Mouse (Mus musculus): Measurements from ENCODE around the gene Ece1. TPM values are rescaled to one million over a fixed set of nuclear protein-coding genes. Genes with fewer than 3 reads are reported as not detected.
A peak's percentile ranks its signal among the peaks of the same experiment; 100 is the strongest.

Ece1 gene
- polyA plus RNA-seq, 1 experiment from 2014 or later = 23.9 TPM

DNA sequence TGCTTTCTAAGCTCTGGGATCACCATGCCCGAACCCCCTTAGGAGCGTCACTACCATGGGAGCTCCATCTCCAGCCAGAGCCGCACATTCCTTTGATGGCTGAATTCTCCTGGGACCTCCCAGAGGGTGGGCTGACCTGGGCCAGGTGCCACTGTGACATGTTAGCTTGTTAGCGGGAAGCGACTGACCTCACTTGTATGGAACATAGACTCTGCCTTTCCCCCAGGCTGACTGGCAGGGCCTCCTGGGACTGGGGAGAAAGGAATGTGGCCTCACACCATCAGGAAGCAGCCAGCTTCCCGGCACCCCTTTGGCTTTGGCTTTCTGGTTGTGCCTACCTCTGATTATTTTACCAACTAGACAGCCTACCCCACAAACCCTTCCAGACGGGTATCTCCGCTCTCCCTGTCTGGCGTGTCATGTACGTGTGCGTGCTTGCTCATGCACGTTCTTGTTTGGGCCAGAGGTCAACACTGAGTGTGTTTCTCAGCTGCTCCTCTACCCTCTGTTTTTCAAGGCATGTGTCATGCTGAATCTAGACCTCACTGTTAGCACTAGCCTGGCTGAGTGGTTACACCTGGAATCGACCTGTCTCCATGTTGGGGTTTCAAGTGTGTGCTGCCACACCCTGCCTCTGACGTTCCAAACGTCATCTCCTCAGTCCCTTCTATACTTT, 67.4 kb downstream of the Ece1 start:
- Histone ChIP-seq H3K27me3 (no peaks in the 10 kb centered on the region), H3K9ac (replicated peaks) (no peak overlapping the region), H3K4me3 (replicated peaks) (no peak overlapping the region), H3K27ac (peak overlapping the region; percentile 94), H3K4me2 (no peak overlapping the region), H3K4me1 (replicated peaks) (peaks cover 61% of the 10 kb centered on the region), H3K9me3 (peaks cover 3% of the 10 kb centered on the region; the same call in 1 of the 2 replicates), H3K36me3 (peaks cover 48% of the 10 kb centered on the region)
- WGBS = 67% methylated on average over 15 of the region's 15 CpGs
- ATAC-seq (ENCODE audit: insufficient number of reproducible peaks, insufficient read depth, low FRiP score, low TSS enrichment, low read depth) = no peak

DNA sequence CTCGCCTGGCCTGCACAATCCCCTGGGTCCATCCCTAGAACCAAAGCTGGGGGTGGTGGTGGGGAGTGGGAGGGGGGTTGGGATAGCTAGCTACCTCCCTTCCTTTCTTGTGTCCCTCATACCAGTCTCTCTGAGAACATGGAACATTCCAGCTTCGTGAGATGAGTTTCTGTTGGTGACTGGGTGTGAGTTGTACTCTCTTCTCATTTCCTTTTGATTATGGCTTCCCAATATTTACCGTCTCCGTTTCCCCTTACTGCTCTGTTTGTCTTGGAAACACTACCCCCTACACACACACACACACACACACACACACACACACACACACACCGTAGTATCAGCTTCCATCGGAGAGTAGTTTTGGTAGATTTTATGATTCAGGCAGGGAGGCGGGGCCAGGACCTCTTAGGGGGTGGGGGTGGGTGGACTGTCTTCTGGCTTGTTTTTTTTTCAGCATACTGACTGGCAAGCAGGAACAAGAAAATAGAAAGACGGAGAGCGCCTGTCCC, 68.5 kb downstream of the Ece1 start:
- Histone ChIP-seq H3K9ac (replicated peaks) (no peak overlapping the region), H3K4me1 (replicated peaks) (peaks cover 61% of the 10 kb centered on the region), H3K36me3 (peaks cover 57% of the 10 kb centered on the region), H3K27ac (peak overlapping the region; percentile 94), H3K4me3 (replicated peaks) (no peak overlapping the region), H3K9me3 (peaks cover 6% of the 10 kb centered on the region; the same call in 1 of the 2 replicates), H3K4me2 (peak overlapping the region; percentile 43), H3K27me3 (no peaks in the 10 kb centered on the region)
- ATAC-seq (ENCODE audit: insufficient number of reproducible peaks, insufficient read depth, low FRiP score, low TSS enrichment, low read depth) = 0 out of 2 replicates have a peak, but pooled peaks have one; percentile 32
- WGBS = 6% methylated on average over 9 of the region's 9 CpGs

DNA sequence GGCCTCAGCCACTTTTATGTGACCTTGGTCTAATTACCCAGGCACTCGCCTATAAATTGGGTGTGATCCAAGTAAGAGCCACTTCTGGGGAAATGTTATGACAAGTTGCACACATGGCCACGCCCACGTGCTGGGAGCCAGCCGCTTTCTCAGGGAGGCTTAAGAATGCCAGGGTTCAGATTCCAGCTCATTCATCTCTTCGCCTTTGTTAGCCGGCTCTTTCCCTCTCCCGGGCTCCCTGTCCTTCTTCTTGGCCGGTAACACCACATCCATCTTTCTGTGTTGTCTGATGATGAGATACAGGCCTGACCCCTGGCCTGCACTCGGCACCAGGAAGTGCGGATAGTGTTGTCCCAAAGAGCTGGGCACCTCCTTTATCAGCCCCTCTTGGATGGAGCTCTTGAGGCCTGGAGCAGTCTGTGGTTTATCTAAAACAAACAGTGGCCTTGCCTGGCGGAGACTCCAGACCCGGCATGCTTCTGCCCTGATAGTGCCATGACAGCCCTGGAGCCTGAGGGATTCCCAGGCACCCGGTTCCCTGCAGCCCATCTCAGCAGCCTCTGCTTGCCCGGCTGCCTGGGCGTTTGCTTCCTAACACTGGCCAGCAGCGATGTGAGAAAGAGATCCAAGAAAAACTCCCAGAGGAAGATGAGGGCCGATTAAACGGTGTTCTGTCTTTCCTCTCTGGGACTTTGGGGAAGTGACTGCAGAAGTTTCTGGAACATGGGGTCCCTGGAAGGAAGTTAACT, 69.1 kb downstream of the Ece1 start:
- Histone ChIP-seq H3K27me3 (no peaks in the 10 kb centered on the region), H3K36me3 (peaks cover 57% of the 10 kb centered on the region), H3K27ac (peak overlapping the region; percentile 94), H3K9me3 (peaks cover 6% of the 10 kb centered on the region; the same call in 1 of the 2 replicates), H3K9ac (replicated peaks) (0 out of 2 replicates have a peak overlapping the region, but pooled peaks have one; percentile 31), H3K4me1 (replicated peaks) (peaks cover 61% of the 10 kb centered on the region), H3K4me2 (peak overlapping the region; percentile 43), H3K4me3 (replicated peaks) (0 out of 2 replicates have a peak overlapping the region, but pooled peaks have one; percentile 1)
- ATAC-seq (ENCODE audit: insufficient number of reproducible peaks, insufficient read depth, low FRiP score, low TSS enrichment, low read depth) = peak; percentile 33; the same call in 1 of the 2 replicates
- WGBS = 15% methylated on average over 18 of the region's 18 CpGs

- H3K27me3 ChIP-seq = no peaks in the 10 kb centered on the region
- no peak overlapping the region for H3K4me3 ChIP-seq (replicated peaks)
- peak overlapping the region; percentile 62; the same call in 1 of the 2 replicates for H3K27ac ChIP-seq
- H3K4me1 ChIP-seq (replicated peaks) = peaks cover 54% of the 10 kb centered on the region
- 0 out of 2 replicates have a peak, but pooled peaks have one; percentile 8 for ATAC-seq (ENCODE audit: insufficient number of reproducible peaks, insufficient read depth, low FRiP score, low TSS enrichment, low read depth)
- H3K36me3 ChIP-seq = peaks cover 58% of the 10 kb centered on the region
- WGBS = 23% methylated on average over 6 of the region's 6 CpGs
- H3K9me3 ChIP-seq = peaks cover 6% of the 10 kb centered on the region; the same call in 1 of the 2 replicates
- no peak overlapping the region for H3K9ac ChIP-seq (replicated peaks)
- no peak overlapping the region for H3K4me2 ChIP-seq
These were observed 70.6 kb downstream of the Ece1 start for GRCm38 (mm10) chr4:137932554-137933178.

GRCm38 (mm10) chr4:137933328-137933727, 71.3 kb downstream of the Ece1 start:
- no peaks in the 10 kb centered on the region for H3K27me3 ChIP-seq
- no peak for ATAC-seq (ENCODE audit: insufficient number of reproducible peaks, insufficient read depth, low FRiP score, low TSS enrichment, low read depth)
- H3K9me3 ChIP-seq = peaks cover 6% of the 10 kb centered on the region; the same call in 1 of the 2 replicates
- H3K27ac ChIP-seq = no peak overlapping the region
- no peak overlapping the region for H3K4me3 ChIP-seq (replicated peaks)
- no peak overlapping the region for H3K4me2 ChIP-seq
- peaks cover 59% of the 10 kb centered on the region for H3K36me3 ChIP-seq
- peaks cover 47% of the 10 kb centered on the region for H3K4me1 ChIP-seq (replicated peaks)
- no peak overlapping the region for H3K9ac ChIP-seq (replicated peaks)
- WGBS = 51% methylated on average over 5 of the region's 5 CpGs

- Histone ChIP-seq H3K9ac (replicated peaks) (no peak overlapping the region), H3K4me3 (replicated peaks) (no peak overlapping the region), H3K4me2 (no peak overlapping the region), H3K36me3 (peaks cover 84% of the 10 kb centered on the region), H3K4me1 (replicated peaks) (peaks cover 20% of the 10 kb centered on the region), H3K9me3 (peaks cover 6% of the 10 kb centered on the region; the same call in 1 of the 2 replicates), H3K27me3 (no peaks in the 10 kb centered on the region), H3K27ac (no peak overlapping the region)
- WGBS = 96% methylated on average over 4 of the region's 4 CpGs
- ATAC-seq (ENCODE audit: insufficient number of reproducible peaks, insufficient read depth, low FRiP score, low TSS enrichment, low read depth) = no peak
These were observed 74.1 kb downstream of the Ece1 start for GRCm38 (mm10) chr4:137936134-137936533.

- no peaks in the 10 kb centered on the region for H3K9me3 ChIP-seq
- H3K9ac ChIP-seq (replicated peaks) = no peak overlapping the region
- no peaks in the 10 kb centered on the region for H3K27me3 ChIP-seq
- no peak for ATAC-seq (ENCODE audit: insufficient number of reproducible peaks, insufficient read depth, low FRiP score, low TSS enrichment, low read depth)
- peaks cover 100% of the 10 kb centered on the region for H3K36me3 ChIP-seq
- H3K4me3 ChIP-seq (replicated peaks) = no peak overlapping the region
- no peak overlapping the region for H3K27ac ChIP-seq
- 94% methylated on average over 10 of the region's 10 CpGs for WGBS
- H3K4me2 ChIP-seq = no peak overlapping the region
- H3K4me1 ChIP-seq (replicated peaks) = no peaks in the 10 kb centered on the region
These were observed 78.0 kb downstream of the Ece1 start for GRCm38 (mm10) chr4:137940061-137940460.

- H3K27me3 ChIP-seq = no peaks in the 10 kb centered on the region
- H3K4me2 ChIP-seq = no peak overlapping the region
- no peak overlapping the region for H3K4me3 ChIP-seq (replicated peaks)
- H3K36me3 ChIP-seq = peaks cover 100% of the 10 kb centered on the region
- no peaks in the 10 kb centered on the region for H3K9me3 ChIP-seq
- H3K4me1 ChIP-seq (replicated peaks) = no peaks in the 10 kb centered on the region
- ATAC-seq (ENCODE audit: insufficient number of reproducible peaks, insufficient read depth, low FRiP score, low TSS enrichment, low read depth) = no peak
- WGBS = 91% methylated on average over 12 of the region's 12 CpGs
- no peak overlapping the region for H3K27ac ChIP-seq
- no peak overlapping the region for H3K9ac ChIP-seq (replicated peaks)
These were observed 79.3 kb downstream of the Ece1 start for GRCm38 (mm10) chr4:137941131-137941844.

DNA sequence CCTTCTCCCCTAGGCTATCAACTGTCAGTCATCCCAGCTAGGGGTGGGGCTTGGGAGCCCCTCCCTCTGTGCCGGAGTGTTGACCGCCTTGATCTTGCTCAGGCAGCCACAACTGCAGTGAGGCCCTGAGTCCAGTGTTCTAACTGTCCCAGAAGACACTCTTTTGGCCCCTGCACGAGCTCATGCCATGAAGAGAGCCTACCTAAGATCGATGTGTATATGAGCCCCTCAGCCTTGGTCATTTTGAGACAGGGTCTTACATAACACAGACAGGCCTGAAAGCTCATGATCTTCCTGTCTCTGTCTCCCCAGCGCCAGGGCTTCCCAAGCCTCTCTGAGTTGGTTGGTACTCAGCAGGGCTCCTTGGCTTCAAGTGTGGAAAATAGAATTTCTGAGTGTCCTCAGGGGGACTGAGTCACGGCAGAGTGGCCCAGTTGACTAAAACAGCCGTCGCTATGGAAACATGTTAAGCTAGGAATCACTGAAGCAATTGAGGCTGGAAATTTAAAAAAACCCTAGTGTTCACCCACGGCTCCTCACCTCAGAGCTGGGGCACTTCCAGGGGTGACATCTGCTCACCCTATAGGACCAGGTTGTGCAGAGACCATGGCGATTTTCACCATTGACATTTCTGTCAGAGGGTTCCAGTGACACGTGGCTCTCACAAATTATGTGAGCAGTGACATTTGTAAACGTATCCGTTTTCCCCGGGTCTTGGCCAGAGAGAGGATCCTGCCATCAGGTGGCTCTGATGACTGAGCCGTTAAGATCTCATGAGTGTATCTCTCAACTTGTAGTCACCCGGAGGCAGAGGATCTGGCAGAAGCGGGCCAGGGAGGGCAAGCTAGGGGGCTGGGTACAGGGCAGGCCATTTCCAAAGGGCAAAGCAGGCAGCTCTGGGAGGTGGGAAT, 80.1 kb downstream of the Ece1 start:
- H3K4me2 ChIP-seq = no peak overlapping the region
- no peaks in the 10 kb centered on the region for H3K4me1 ChIP-seq (replicated peaks)
- H3K4me3 ChIP-seq (replicated peaks) = no peak overlapping the region
- no peaks in the 10 kb centered on the region for H3K27me3 ChIP-seq
- no peak overlapping the region for H3K27ac ChIP-seq
- WGBS = 72% methylated on average over 17 of the region's 17 CpGs
- H3K9me3 ChIP-seq = no peaks in the 10 kb centered on the region
- no peak for ATAC-seq (ENCODE audit: insufficient number of reproducible peaks, insufficient read depth, low FRiP score, low TSS enrichment, low read depth)
- no peak overlapping the region for H3K9ac ChIP-seq (replicated peaks)
- peaks cover 100% of the 10 kb centered on the region for H3K36me3 ChIP-seq

All from limb, embryonic 12.5 days (tissue).